Mouse (Mus musculus) NIH3T3 (cell line): ENCODE measurements around the gene Sf3a3.

Experiments
- DNase-seq: peaks from one replicate; pipeline ENCODE4 v3.0.0-alpha.2; 2012; ENCODE audit warnings: low read depth

Sf3a3 gene

GRCm38 (mm10) chr4:124781361-124781760, 66.8 kb downstream of the Sf3a3 start:
- DNase-seq, result no peak
